Mouse (Mus musculus) liver, postnatal 0 days (tissue): ENCODE measurements around the gene Scaf4. TPM values are rescaled to one million over a fixed set of nuclear protein-coding genes. Genes with fewer than 3 reads are reported as not detected.
"Not testable (repeated sequence)": the region's sequence is repeated elsewhere in the genome, so short reads cannot be mapped to it uniquely, and the experiment has no call there.

ENCODE experiments used
- ATAC-seq: fragments of 200-750 bp; cut with Nextera tagmentation; 2 replicates; pipeline ENCODE4 v1.8.0; 2017; ENCODE audit warnings: mild to moderate bottlenecking, moderate library complexity
- DNase-seq: peaks from one replicate; pipeline ENCODE4 v3.0.0-alpha.2; 2016
- H3K27ac ChIP-seq: fragments of 300-500 bp; sonication (generic); 2 replicates; pipeline ENCODE4 v1.5.1; 2014; ENCODE audit warnings: antibody characterized with exemption, moderate library complexity, mild to moderate bottlenecking, low read depth
- H3K27me3 ChIP-seq: fragments of 300-500 bp; sonication (generic); 2 replicates; pipeline ENCODE4 v1.6.1; 2014; ENCODE audit warnings: low read length, control low read depth, mixed read lengths; ENCODE audit not compliant: insufficient read depth
- H3K36me3 ChIP-seq: fragments of 300-500 bp; sonication (generic); replicated peaks from 2 replicates; pipeline ENCODE4 v1.6.1; 2014; ENCODE audit warnings: mild to moderate bottlenecking, control low read depth, low read length, moderate library complexity, mixed read lengths; ENCODE audit not compliant: insufficient read depth
- H3K4me1 ChIP-seq: fragments of 300-500 bp; sonication (generic); 2 replicates; pipeline ENCODE4 v1.6.1; 2014; ENCODE audit warnings: antibody characterized with exemption, mild to moderate bottlenecking, control low read depth; ENCODE audit not compliant: insufficient read depth
- H3K4me2 ChIP-seq: fragments of 300-500 bp; sonication (generic); 2 replicates; pipeline ENCODE4 v1.6.1; 2014; ENCODE audit warnings: low read depth, mild to moderate bottlenecking, low read length, moderate library complexity, mixed read lengths
- H3K4me3 ChIP-seq: fragments of 300-500 bp; sonication (generic); 2 replicates; pipeline ENCODE4 v1.5.1; 2014; ENCODE audit warnings: low read depth, low read length
- H3K9ac ChIP-seq: fragments of 300-500 bp; sonication (generic); replicated peaks from 2 replicates; pipeline ENCODE4 v1.6.1; 2014; ENCODE audit warnings: mild to moderate bottlenecking, moderate library complexity
- H3K9me3 ChIP-seq: fragments of 300-500 bp; sonication (generic); 2 replicates; pipeline ENCODE4 v1.6.1; 2016; ENCODE audit warnings: mild to moderate bottlenecking, control low read depth, low read length, mixed read lengths
- CTCF ChIP-seq: sonication (generic); IDR thresholded peaks from 2 replicates; pipeline ENCODE4 v1.5.1; 2016; ENCODE audit warnings: antibody characterized with exemption, low read depth
- EP300 ChIP-seq: IDR thresholded peaks from 2 replicates; pipeline ENCODE4 v1.6.1; 2016; ENCODE audit warnings: antibody characterized with exemption, low read depth, mild to moderate bottlenecking
- WGBS: fragments of 180-500 bp; shearing (Covaris S2); extraction: QIAGEN DNeasy Blood & Tissue Kit; methylation state at CpG from one replicate; pipeline ENCODE4 v1.1.7; 2014; ENCODE audit not compliant: insufficient replicate concordance; 5-methylcytosine and 5-hydroxymethylcytosine counted together
- polyA plus RNA-seq: library from polyadenylated mRNA; unstranded; fragments of >200 nt; fragmentation: Nextera tagmentation; extraction: Ambion mirVana; gene quantifications from 2 replicates; pipeline ENCODE4 v1.2.1, GENCODE M21; 2015

The Scaf4 gene
- polyA plus RNA-seq, 1 experiment from 2014 or later = 6.2 TPM

DNA sequence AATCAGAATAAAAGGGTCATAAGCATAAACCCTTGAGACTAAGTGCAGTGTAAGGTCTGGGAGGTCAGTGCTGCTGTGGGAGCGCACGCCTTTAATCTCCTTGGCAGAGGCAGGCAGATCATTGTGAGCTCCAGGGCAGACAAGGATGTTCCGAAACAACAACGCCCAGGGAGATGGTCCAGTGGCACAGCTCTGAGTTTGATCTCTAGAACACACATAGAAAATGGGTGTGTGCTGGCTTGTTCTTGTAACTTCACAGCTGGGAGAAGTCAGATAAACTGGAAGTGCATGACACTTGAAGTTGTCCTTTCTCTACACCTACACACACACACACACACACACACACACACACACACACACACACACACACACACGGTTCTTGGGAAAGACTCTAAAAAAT is 20.3 kb downstream of the Scaf4 start:
- TF ChIP-seq CTCF (no peak), EP300 (peak; percentile 36; the same call in 1 of the 2 replicates)
- 55% methylated on average over 5 of the region's 5 CpGs for WGBS
- Histone ChIP-seq H3K4me3 (no peak overlapping the region), H3K36me3 (peaks cover 25% of the 10 kb centered on the region), H3K4me2 (peak overlapping the region; percentile 35), H3K9me3 (no peaks in the 10 kb centered on the region), H3K9ac (no peak overlapping the region), H3K27ac (peak overlapping the region; percentile 3; the same call in 1 of the 2 replicates), H3K27me3 (no peaks in the 10 kb centered on the region), H3K4me1 (peaks cover 37% of the 10 kb centered on the region)
- ATAC-seq (peak; percentile 83), DNase-seq (peak; percentile 28)

DNA sequence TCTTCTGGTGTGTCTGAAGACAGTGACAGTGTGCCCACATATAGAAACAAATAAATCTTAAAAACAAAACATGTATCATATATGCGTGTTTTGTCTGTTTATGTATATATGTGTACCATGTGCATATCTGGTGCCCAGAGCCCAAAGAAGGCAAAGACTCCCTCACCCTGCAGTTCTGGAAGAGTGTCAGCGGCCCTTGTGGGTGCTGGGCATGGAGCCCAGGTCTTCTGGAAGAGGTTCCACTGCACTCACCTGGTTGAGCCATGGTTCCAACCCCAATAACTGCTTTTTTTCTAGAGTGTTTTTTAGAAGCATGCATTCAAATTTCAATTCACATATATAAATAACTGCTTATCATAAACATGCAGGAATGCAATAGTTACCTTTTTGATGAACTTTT is 22.5 kb downstream of the Scaf4 start:
- H3K9ac ChIP-seq = no peak overlapping the region
- DNase-seq = no peak
- H3K9me3 ChIP-seq = no peaks in the 10 kb centered on the region
- TF ChIP-seq EP300 (no peak), CTCF (no peak)
- H3K36me3 ChIP-seq = peaks cover 37% of the 10 kb centered on the region
- no peak overlapping the region for H3K27ac ChIP-seq
- H3K4me3 ChIP-seq = no peak overlapping the region
- WGBS = 98% methylated on average over 2 of the region's 2 CpGs
- no peak for ATAC-seq
- no peaks in the 10 kb centered on the region for H3K27me3 ChIP-seq
- no peak overlapping the region for H3K4me2 ChIP-seq
- H3K4me1 ChIP-seq = peaks cover 23% of the 10 kb centered on the region

DNA sequence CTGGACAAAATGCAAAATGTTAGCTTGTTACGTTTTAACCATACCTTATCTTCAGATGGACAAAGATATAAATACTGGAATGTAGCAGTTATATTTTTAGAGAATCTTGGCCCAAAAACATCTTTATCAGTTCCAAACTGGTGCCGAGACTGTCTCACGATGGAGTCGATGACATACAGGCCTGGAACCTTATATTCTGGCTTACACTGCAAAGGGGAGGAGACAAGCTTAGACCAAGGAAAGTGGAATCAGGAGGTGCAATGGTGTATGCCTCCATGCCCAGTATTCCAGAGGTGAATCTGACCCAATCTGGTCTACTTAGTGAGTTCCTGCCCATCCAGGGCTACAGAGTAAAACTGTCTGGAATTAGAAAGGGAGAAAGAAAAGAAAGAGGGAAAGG is 24.2 kb downstream of the Scaf4 start:
- Histone ChIP-seq H3K36me3 (peaks cover 47% of the 10 kb centered on the region), H3K27me3 (no peaks in the 10 kb centered on the region), H3K4me1 (peaks cover 11% of the 10 kb centered on the region), H3K27ac (no peak overlapping the region), H3K4me2 (no peak overlapping the region), H3K9ac (no peak overlapping the region), H3K4me3 (no peak overlapping the region), H3K9me3 (no peaks in the 10 kb centered on the region)
- DNase-seq (no peak), ATAC-seq (no peak)
- no peak for TF ChIP-seq EP300
- TF ChIP-seq CTCF = no peak
- 60% methylated on average over 4 of the region's 4 CpGs for WGBS

DNA sequence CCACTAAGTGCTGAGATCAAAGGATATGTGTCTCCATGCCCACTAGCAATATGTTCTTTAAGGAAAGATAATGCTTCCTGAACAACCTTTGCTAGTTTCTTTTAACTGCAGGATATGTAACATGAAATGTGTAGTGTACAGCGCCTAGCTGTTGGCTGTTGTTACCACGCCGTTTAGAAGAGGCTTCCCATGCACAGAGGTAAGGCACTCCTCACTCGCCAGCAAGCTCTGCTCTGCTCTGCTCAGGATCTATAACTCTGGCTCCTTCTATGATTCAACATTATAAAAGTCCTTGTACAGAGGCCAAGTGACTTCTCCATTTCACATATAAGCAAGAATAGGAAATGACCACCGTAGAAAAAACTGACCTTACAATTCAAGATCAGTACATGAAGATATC is 24.7 kb downstream of the Scaf4 start:
- DNase-seq = no peak
- no peak for ATAC-seq
- Histone ChIP-seq H3K27me3 (no peaks in the 10 kb centered on the region), H3K4me3 (no peak overlapping the region), H3K4me1 (peaks cover 10% of the 10 kb centered on the region), H3K27ac (no peak overlapping the region), H3K9me3 (no peaks in the 10 kb centered on the region), H3K4me2 (no peak overlapping the region), H3K36me3 (peaks cover 48% of the 10 kb centered on the region), H3K9ac (no peak overlapping the region)
- TF ChIP-seq CTCF (no peak), EP300 (no peak)
- WGBS = 78% methylated on average over 5 of the region's 5 CpGs

DNA sequence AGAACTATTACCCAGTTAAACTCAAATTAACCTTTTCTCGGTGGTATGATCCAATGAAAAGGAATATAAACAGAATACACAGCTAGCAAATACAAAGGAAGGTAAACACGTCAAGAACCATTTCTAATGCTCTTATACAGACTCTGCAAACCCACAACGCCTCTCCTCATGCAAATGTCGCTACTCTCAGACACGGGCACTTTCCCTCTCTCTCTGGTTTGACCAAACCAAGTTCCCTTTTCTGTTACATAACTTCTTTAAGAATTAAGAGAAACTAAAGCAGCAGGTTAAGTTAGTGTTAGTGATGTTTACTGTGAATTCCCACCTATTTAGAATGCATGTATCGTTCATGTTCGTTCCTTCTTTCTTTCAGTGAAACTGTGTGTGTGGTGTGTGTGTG is 25.4 kb downstream of the Scaf4 start:
- no peaks in the 10 kb centered on the region for H3K9me3 ChIP-seq
- H3K9ac ChIP-seq = no peak overlapping the region
- ATAC-seq (no peak), DNase-seq (no peak)
- H3K36me3 ChIP-seq = peaks cover 55% of the 10 kb centered on the region
- no peak overlapping the region for H3K4me3 ChIP-seq
- H3K4me2 ChIP-seq = no peak overlapping the region
- H3K27me3 ChIP-seq = no peaks in the 10 kb centered on the region
- TF ChIP-seq CTCF (no peak), EP300 (no peak)
- H3K27ac ChIP-seq = no peak overlapping the region
- peaks cover 8% of the 10 kb centered on the region for H3K4me1 ChIP-seq
- 74% methylated on average over 7 of the region's 7 CpGs for whole genome bisulfite sequencing

DNA sequence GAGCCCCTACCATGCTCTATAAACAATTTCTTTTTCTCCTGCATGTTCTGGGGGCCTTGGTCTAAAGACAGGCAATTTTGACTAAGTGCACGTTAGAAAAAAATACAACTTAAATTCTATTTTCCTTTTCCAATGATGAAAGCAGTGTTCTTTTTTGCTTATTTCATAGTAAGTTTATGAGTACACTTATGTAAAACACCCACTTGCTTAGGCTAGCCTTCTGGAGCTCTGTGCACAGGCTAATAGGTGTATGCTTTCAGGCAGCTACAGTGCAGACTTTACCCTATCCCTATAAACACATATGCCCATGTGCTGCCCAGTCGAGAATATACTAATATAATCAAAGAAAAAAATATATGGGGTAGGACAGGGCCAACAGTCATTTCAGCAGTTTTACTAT is 31.8 kb downstream of the Scaf4 start:
- Histone ChIP-seq H3K4me3 (no peak overlapping the region), H3K9ac (no peak overlapping the region), H3K27ac (no peak overlapping the region), H3K4me1 (no peaks in the 10 kb centered on the region), H3K4me2 (no peak overlapping the region), H3K36me3 (peaks cover 77% of the 10 kb centered on the region), H3K27me3 (no peaks in the 10 kb centered on the region), H3K9me3 (no peaks in the 10 kb centered on the region)
- WGBS = 95% methylated on average over 2 of the region's 2 CpGs
- no peak for DNase-seq
- no peak for ATAC-seq
- TF ChIP-seq EP300 (no peak), CTCF (no peak)

DNA sequence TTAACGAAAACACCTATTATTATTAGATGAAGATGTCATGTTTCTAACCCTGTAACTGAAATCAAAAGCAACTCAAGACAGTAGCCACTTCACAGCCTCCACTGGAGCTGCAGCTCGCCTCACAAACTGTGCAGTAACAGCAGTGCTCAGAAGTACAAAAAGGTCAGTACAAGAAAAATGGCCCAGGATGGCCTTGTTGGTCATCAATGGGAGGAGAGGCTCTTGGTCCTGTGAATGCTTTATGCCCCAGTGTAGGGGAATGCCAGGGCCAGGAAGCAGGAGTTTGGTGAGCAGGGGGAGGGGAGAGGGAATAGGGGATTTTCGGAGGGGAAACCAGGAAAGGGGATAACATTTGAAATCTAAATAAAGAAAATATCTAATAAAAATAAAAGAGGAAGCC is 33.0 kb downstream of the Scaf4 start:
- 93% methylated on average over 3 of the region's 3 CpGs for WGBS
- H3K4me1 ChIP-seq, H3K27ac ChIP-seq, H3K9me3 ChIP-seq, H3K4me2 ChIP-seq, H3K4me3 ChIP-seq, DNase-seq, ATAC-seq, H3K9ac ChIP-seq, H3K27me3 ChIP-seq: not testable (repeated sequence)
- peaks cover 75% of the 10 kb centered on the region for H3K36me3 ChIP-seq
